Mouse (Mus musculus) neural tube, embryonic 15.5 days (tissue): ENCODE measurements around the gene Lim2. TPM values are rescaled to one million over a fixed set of nuclear protein-coding genes. Genes with fewer than 3 reads are reported as not detected.

ENCODE experiments used
- ATAC-seq: fragments of 200-750 bp; cut with Nextera tagmentation; 2 replicates; pipeline ENCODE4 v1.8.0; 2017; ENCODE audit warnings: mild to moderate bottlenecking, moderate TSS enrichment, moderate library complexity; ENCODE audit not compliant: low FRiP score
- H3K27ac ChIP-seq: fragments of 300-500 bp; sonication (generic); replicated peaks from 2 replicates; pipeline ENCODE4 v1.5.1; 2015; ENCODE audit warnings: mild to moderate bottlenecking, inconsistent platforms
- H3K27me3 ChIP-seq: fragments of 300-500 bp; sonication (generic); replicated peaks from 2 replicates; pipeline ENCODE4 v1.6.1; 2015; ENCODE audit warnings: inconsistent platforms
- H3K36me3 ChIP-seq: fragments of 300-500 bp; sonication (generic); 2 replicates; pipeline ENCODE4 v1.6.1; 2015; ENCODE audit warnings: inconsistent platforms
- H3K4me1 ChIP-seq: fragments of 300-500 bp; sonication (generic); 2 replicates; pipeline ENCODE4 v1.6.1; 2015; ENCODE audit warnings: inconsistent platforms
- H3K4me2 ChIP-seq: fragments of 300-500 bp; sonication (generic); 2 replicates; pipeline ENCODE4 v1.6.1; 2015; ENCODE audit warnings: inconsistent platforms, mild to moderate bottlenecking, moderate library complexity
- H3K4me3 ChIP-seq: fragments of 300-500 bp; sonication (generic); replicated peaks from 2 replicates; pipeline ENCODE4 v1.5.1; 2015; ENCODE audit warnings: mild to moderate bottlenecking, inconsistent platforms
- H3K9ac ChIP-seq: fragments of 300-500 bp; sonication (generic); replicated peaks from 2 replicates; pipeline ENCODE4 v1.6.1; 2015; ENCODE audit warnings: mild to moderate bottlenecking, inconsistent platforms
- H3K9me3 ChIP-seq: fragments of 300-500 bp; sonication (generic); replicated peaks from 2 replicates; pipeline ENCODE4 v1.6.1; 2016; ENCODE audit warnings: inconsistent platforms
- WGBS: fragments of 180-500 bp; shearing (Covaris S2); methylation state at CpG from one replicate; pipeline ENCODE4 v1.1.7; 2015; ENCODE audit warnings: mixed read lengths; 5-methylcytosine and 5-hydroxymethylcytosine counted together
- microRNA-seq: library from miRNA; unstranded; fragments of <30 nt; microRNA quantifications from one replicate; pipeline ENCODE4, GENCODE M21; 2017
- polyA plus RNA-seq: library from polyadenylated mRNA; unstranded; fragments of >200 nt; fragmentation: Nextera tagmentation; extraction: Ambion mirVana; gene quantifications from 2 replicates; pipeline ENCODE4 v1.2.1, GENCODE M21; 2015

Gene Lim2
- polyA plus RNA-seq, 1 experiment from 2014 or later = not detected

DNA sequence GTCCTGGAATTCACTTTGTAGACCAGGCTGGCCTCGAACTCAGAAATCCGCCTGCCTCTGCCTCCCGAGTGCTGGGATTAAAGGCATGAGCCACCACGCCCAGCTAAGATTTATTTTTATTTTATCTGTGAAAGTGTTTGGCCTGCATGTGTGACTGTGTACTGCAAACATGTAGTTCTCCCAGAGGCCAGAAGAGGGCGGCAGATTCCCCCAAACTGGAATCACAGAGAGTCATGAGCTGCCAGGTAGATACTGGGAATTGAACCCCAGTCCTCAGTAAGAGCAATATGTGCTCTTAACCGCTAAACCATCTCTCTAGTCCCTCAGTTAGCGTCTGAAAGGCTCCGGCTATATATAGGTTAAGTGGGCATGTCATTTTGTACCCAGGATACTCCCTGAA lies 42.9 kb downstream of the Lim2 start:
- H3K4me2 ChIP-seq = no peak overlapping the region
- no peak overlapping the region for H3K9ac ChIP-seq
- ATAC-seq = no peak
- WGBS = 41% methylated on average over 8 of the region's 8 CpGs
- peaks cover 11% of the 10 kb centered on the region for H3K36me3 ChIP-seq
- peaks cover 12% of the 10 kb centered on the region for H3K27me3 ChIP-seq
- H3K9me3 ChIP-seq = no peaks in the 10 kb centered on the region
- H3K4me1 ChIP-seq = peaks cover 14% of the 10 kb centered on the region
- H3K4me3 ChIP-seq = no peak overlapping the region
- no peak overlapping the region for H3K27ac ChIP-seq

- H3K36me3 ChIP-seq = peaks cover 29% of the 10 kb centered on the region
- no peak for ATAC-seq
- WGBS = 17% methylated on average over 23 of the region's 23 CpGs
These were observed 48.2 kb downstream of the Lim2 start for GRCm38 (mm10) chr7:43475706-43476105.

GRCm38 (mm10) chr7:43476376-43476775 lies 48.9 kb downstream of the Lim2 start:
- Histone ChIP-seq H3K4me2 (no peak overlapping the region), H3K4me3 (no peak overlapping the region), H3K27ac (no peak overlapping the region), H3K9ac (no peak overlapping the region), H3K9me3 (no peaks in the 10 kb centered on the region), H3K4me1 (no peaks in the 10 kb centered on the region), H3K27me3 (peaks cover 38% of the 10 kb centered on the region), H3K36me3 (peaks cover 29% of the 10 kb centered on the region)
- 0 out of 2 replicates have a peak, but pooled peaks have one; percentile 11 for ATAC-seq
- 10% methylated on average over 13 of the region's 13 CpGs for WGBS

More at GRCm38 (mm10) chr7:43475706-43476105, 48.2 kb downstream of the Lim2 start:
- Histone ChIP-seq H3K4me3 (no peak overlapping the region), H3K27me3 (peaks cover 38% of the 10 kb centered on the region), H3K4me1 (no peaks in the 10 kb centered on the region), H3K9ac (no peak overlapping the region), H3K4me2 (no peak overlapping the region), H3K27ac (no peak overlapping the region), H3K9me3 (no peaks in the 10 kb centered on the region)

DNA sequence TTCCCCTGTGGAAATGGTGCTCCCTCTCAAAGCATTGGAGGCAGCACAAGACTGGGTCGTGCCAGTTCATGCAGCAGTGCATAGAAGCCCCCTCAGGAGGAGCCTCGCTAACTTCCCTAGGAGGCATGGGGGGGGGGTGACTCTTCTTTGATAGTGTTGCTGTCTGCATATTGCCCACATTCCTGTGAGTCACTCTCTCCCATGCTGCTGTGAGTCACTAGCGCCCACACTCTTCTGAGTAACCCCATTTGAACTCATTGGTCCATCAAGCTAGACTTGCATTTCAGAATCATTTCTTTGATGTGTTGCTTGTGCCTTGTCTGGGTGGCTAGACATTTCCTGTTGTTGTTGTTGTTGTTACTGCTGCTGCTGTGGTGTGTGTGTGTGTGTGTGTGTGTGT lies 53.7 kb downstream of the Lim2 start:
- Histone ChIP-seq H3K36me3 (peaks cover 12% of the 10 kb centered on the region), H3K27me3 (peaks cover 29% of the 10 kb centered on the region), H3K27ac (no peak overlapping the region), H3K4me2 (no peak overlapping the region), H3K4me1 (peaks cover 21% of the 10 kb centered on the region), H3K4me3 (no peak overlapping the region), H3K9ac (no peak overlapping the region), H3K9me3 (no peaks in the 10 kb centered on the region)
- no peak for ATAC-seq
- WGBS = 70% methylated on average over 3 of the region's 3 CpGs

GRCm38 (mm10) chr7:43482090-43482716 lies 54.7 kb downstream of the Lim2 start:
- peaks cover 21% of the 10 kb centered on the region for H3K4me1 ChIP-seq
- H3K9ac ChIP-seq = no peak overlapping the region
- H3K9me3 ChIP-seq = no peaks in the 10 kb centered on the region
- no peak overlapping the region for H3K4me2 ChIP-seq
- WGBS = 28% methylated on average over 8 of the region's 8 CpGs
- peaks cover 12% of the 10 kb centered on the region for H3K36me3 ChIP-seq
- ATAC-seq = peak; percentile 65
- no peak overlapping the region for H3K27ac ChIP-seq
- H3K27me3 ChIP-seq = peaks cover 22% of the 10 kb centered on the region
- H3K4me3 ChIP-seq = no peak overlapping the region

DNA sequence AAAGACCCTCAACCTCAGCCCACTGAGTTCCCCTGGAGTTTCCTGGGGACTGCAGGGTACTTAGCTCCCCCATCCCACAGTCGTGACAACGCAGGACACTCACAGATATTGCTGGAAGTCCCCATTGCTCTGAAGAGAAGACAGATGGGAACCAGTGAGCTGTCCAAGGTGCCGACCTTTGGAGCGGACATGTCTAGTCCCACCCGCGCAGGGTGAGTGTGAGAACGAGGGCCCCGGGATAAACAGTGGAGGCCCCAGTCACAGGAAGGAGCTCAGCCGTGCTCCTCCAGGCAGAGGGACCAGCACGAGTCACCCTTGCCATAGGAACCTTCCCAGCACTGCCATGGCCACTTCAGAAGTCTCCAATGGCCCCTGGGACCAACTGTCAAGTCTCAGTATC lies 55.8 kb downstream of the Lim2 start:
- WGBS = 18% methylated on average over 10 of the region's 10 CpGs
- no peak for ATAC-seq
- Histone ChIP-seq H3K9ac (no peak overlapping the region), H3K4me2 (no peak overlapping the region), H3K9me3 (no peaks in the 10 kb centered on the region), H3K4me3 (no peak overlapping the region), H3K4me1 (peaks cover 25% of the 10 kb centered on the region), H3K27me3 (peaks cover 12% of the 10 kb centered on the region), H3K27ac (no peak overlapping the region), H3K36me3 (peaks cover 10% of the 10 kb centered on the region)

Small RNAs within 50 kb of the gene (microRNA-seq; reads per million reads assigned to microRNA genes)
- 0.69 reads per million for gene Mir7051

Other genes starting within 250 kb of the Lim2 start
- gene Zfp715, start 114.4 kb upstream of the Lim2 start, polyA plus RNA-seq = 17.8 and 18.6 TPM in 2 replicates
- 0.12 and 0.49 TPM in 2 replicates for gene Siglecf, start 76.3 kb upstream of the Lim2 start, polyA plus RNA-seq
- 0.08 and 0.41 TPM in 2 replicates for gene Siglecg, start 19.5 kb upstream of the Lim2 start, polyA plus RNA-seq
- gene Nkg7, start 9.4 kb downstream of the Lim2 start, polyA plus RNA-seq = 34.6 TPM in 1 of 2 replicates, not detected in the other
- not detected in 2 replicates for gene Cldnd2, start 13.1 kb downstream of the Lim2 start, polyA plus RNA-seq
- 129 and 182 TPM in 2 replicates for gene Etfb, start 16.4 kb downstream of the Lim2 start, polyA plus RNA-seq
- 0.22 and 0.57 TPM in 2 replicates for gene Gm45233, start 16.5 kb downstream of the Lim2 start, polyA plus RNA-seq
- gene Vsig10l, start 35.5 kb downstream of the Lim2 start, polyA plus RNA-seq = 16.4 and 21.2 TPM in 2 replicates
- 12.2 and 14.0 TPM in 2 replicates for gene Iglon5, start 62.4 kb downstream of the Lim2 start, polyA plus RNA-seq
- 0.08 TPM in 1 of 2 replicates, not detected in the other for gene 4931406B18Rik, start 78.3 kb downstream of the Lim2 start, polyA plus RNA-seq
- gene Cd33, start 116.8 kb downstream of the Lim2 start, polyA plus RNA-seq = 1.3 and 1.8 TPM in 2 replicates
- 6.7 and 7.5 TPM in 2 replicates for gene Zfp658, start 134.6 kb downstream of the Lim2 start, polyA plus RNA-seq
- gene Zfp719, start 151.9 kb downstream of the Lim2 start, polyA plus RNA-seq = 13.3 and 13.7 TPM in 2 replicates
- 0.32 and 0.42 TPM in 2 replicates for gene Zfp819, start 179.5 kb downstream of the Lim2 start, polyA plus RNA-seq
- 0.36 TPM in 1 of 2 replicates, not detected in the other for gene Ceacam18, start 207.0 kb downstream of the Lim2 start, polyA plus RNA-seq
- gene Siglece, start 232.5 kb downstream of the Lim2 start, polyA plus RNA-seq = 0.23 and 0.56 TPM in 2 replicates
- 19.9 and 22.3 TPM in 2 replicates for gene Ctu1, start 244.3 kb downstream of the Lim2 start, polyA plus RNA-seq